Mouse (Mus musculus) stomach, postnatal 0 days (tissue): ENCODE results near the gene Plxna4.

Source experiments
- CTCF ChIP-seq: IDR thresholded peaks from 2 replicates; pipeline ENCODE4 v1.5.1; 2016; ENCODE audit warnings: antibody characterized with exemption, low read depth, mild to moderate bottlenecking, moderate library complexity
- EP300 ChIP-seq: optimal IDR thresholded peaks from 2 replicates; pipeline ENCODE3; 2016; ENCODE audit warnings: antibody characterized with exemption

GRCm38 (mm10) chr6:32610712-32611111 lies 22.7 kb upstream of the Plxna4 start:
- TF ChIP-seq CTCF (no peak), EP300 (no peak)
